Comparison of ENCODE assay signal across 12 mouse cellular contexts in genomic region chr9:51167954-51168353, GRCm38 (mm10). TPM values are rescaled to one million over a fixed set of nuclear protein-coding genes. Genes with fewer than 3 reads are reported as not detected.
DNase-seq lines count a peak whose midpoint lies in the region; ATAC-seq lines count a peak whose summit lies in the region.
"Had no signal": no experiment of that assay in that cellular context is flagged by ENCODE, and none has a peak within 500 bp of the region (broad histone marks: within the 10 kb centered on the region; RNA-seq: fewer than 3 reads in every experiment).

No protein-coding gene starts in this region.

- no peaks in the 10 kb centered on the region for H3K27me3 ChIP-seq in lung, embryonic 16.5 days (ENCODE audit: control insufficient read depth, insufficient read depth, low read depth, low read length)
- H3K27me3 ChIP-seq in stomach, embryonic 16.5 days (ENCODE audit: control insufficient read depth, insufficient read depth, low read length): no peaks in the 10 kb centered on the region

- peak; percentile 76 for ATAC-seq in lung, embryonic 16.5 days (ENCODE audit: low read depth)
- ATAC-seq in stomach, embryonic 16.5 days (ENCODE audit: insufficient read depth, low FRiP score): peak; percentile 78
- ATAC-seq: activated CD4-positive, CD25-positive, alpha-beta regulatory T cell, adult 4 months had no signal

- WGBS in lung, embryonic 16.5 days: 43% methylated on average over 11 of the region's 11 CpGs
- 55% methylated on average over 11 of the region's 11 CpGs for WGBS in stomach, embryonic 16.5 days

- no peaks in the 10 kb centered on the region for H3K9me3 ChIP-seq in lung, embryonic 16.5 days (ENCODE audit: control insufficient read depth, low read length)
- H3K9me3 ChIP-seq in stomach, embryonic 16.5 days (replicated peaks; ENCODE audit: control insufficient read depth, low read length): no peaks in the 10 kb centered on the region

- no peak overlapping the region for H3K4me3 ChIP-seq in lung, embryonic 16.5 days (ENCODE audit: low read length)
- H3K4me3 ChIP-seq in stomach, embryonic 16.5 days (replicated peaks; ENCODE audit: low read length): no peak overlapping the region

- no peak overlapping the region for H3K4me2 ChIP-seq in lung, embryonic 16.5 days (ENCODE audit: low read depth, low read length)
- no peak overlapping the region for H3K4me2 ChIP-seq in stomach, embryonic 16.5 days (ENCODE audit: low read depth, low read length)

- intact Hi-C loops in left cerebral cortex, postnatal 36 days (cut with DNase I): loop anchor here (10.0 kb wide), 1 partner anchor 787 kb away; no protein-coding TSS in a partner anchor

- H3K27ac ChIP-seq in lung, embryonic 16.5 days (ENCODE audit: low read length): peak overlapping the region; percentile 89
- peak overlapping the region; percentile 86 for H3K27ac ChIP-seq in stomach, embryonic 16.5 days (ENCODE audit: low read length)

- no peaks in the 10 kb centered on the region for H3K36me3 ChIP-seq in lung, embryonic 16.5 days (ENCODE audit: control insufficient read depth, insufficient read depth, low read length)
- H3K36me3 ChIP-seq in stomach, embryonic 16.5 days (ENCODE audit: control insufficient read depth, insufficient read depth, low read length): no peaks in the 10 kb centered on the region

- DNase-seq in kidney, postnatal 14 days: peak; percentile 14
- DNase-seq in kidney, adult 8-10 months: no peak
- peak; percentile 6 for DNase-seq in T-cell, adult 2 months (ENCODE audit: low spot score)
- DNase-seq in embryo, embryonic 11 days: no peak
- DNase-seq in left cerebral cortex, postnatal 36 days (ENCODE audit: low spot score in 2 of 2): no peak
- DNase-seq in layer of hippocampus, adult 18-20 months (ENCODE audit: low spot score in 2 of 2): no peak
- DNase-seq: heart, postnatal 14 days; kidney, postnatal 25 days had no signal

- peak overlapping the region; percentile 31 for H3K9ac ChIP-seq in lung, embryonic 16.5 days (ENCODE audit: low read length)
- no peak overlapping the region for H3K9ac ChIP-seq in stomach, embryonic 16.5 days (ENCODE audit: low read length)

- H3K4me1 ChIP-seq in lung, embryonic 16.5 days (replicated peaks; ENCODE audit: control insufficient read depth, insufficient read depth, low read length): peaks cover 11% of the 10 kb centered on the region
- H3K4me1 ChIP-seq in stomach, embryonic 16.5 days (ENCODE audit: control insufficient read depth, insufficient read depth, low read length): 0 out of 2 replicates have a peak, but pooled peaks cover 2% of the 10 kb centered on the region

RNA-seq across cellular contexts. Expression of gene Gm32742, which starts 2.6 kb away (rescaled TPM):
- polyA plus RNA-seq in lung, embryonic 16.5 days (2015; fragmentation: Nextera tagmentation; extraction: Ambion mirVana): 0.08 and 0.13 TPM in 2 replicates
- 0.06 and 0.10 TPM in 2 replicates for polyA plus RNA-seq in stomach, embryonic 16.5 days (2015; fragmentation: Nextera tagmentation; extraction: Ambion mirVana)
- total RNA-seq in left cerebral cortex, postnatal 36 days (2021): under 1 TPM in 1 of 2 experiments, not detected in 1; 0.05 TPM
- total RNA-seq in layer of hippocampus, adult 18-20 months (2021): not detected
- total RNA-seq: gastrocnemius, adult 18-20 months; heart, postnatal 14 days had no signal
- polyA plus RNA-seq: activated CD4-positive, CD25-positive, alpha-beta regulatory T cell, adult 4 months had no signal

RNA-seq across cellular contexts. Expression of gene Pou2af1, which starts 45.6 kb away (rescaled TPM):
- 0.11 TPM in 2 replicates for polyA plus RNA-seq in lung, embryonic 16.5 days (2015; fragmentation: Nextera tagmentation; extraction: Ambion mirVana)
- polyA plus RNA-seq in stomach, embryonic 16.5 days (2015; fragmentation: Nextera tagmentation; extraction: Ambion mirVana): 0.60 and 0.66 TPM in 2 replicates
- total RNA-seq in left cerebral cortex, postnatal 36 days (2021): not detected
- total RNA-seq in layer of hippocampus, adult 18-20 months (2021): under 1 TPM in 1 of 2 experiments, not detected in 1; 0.17 TPM

Comparison
In these comparisons a context has a peak if more than half of its experiments do, and no peak if none do; other contexts are left out.
1. DNase-seq: peak in kidney, postnatal 14 days (single experiment) and T-cell, adult 2 months (single experiment); none in kidney, adult 8-10 months (0 of 2), embryo, embryonic 11 days (single experiment), left cerebral cortex, postnatal 36 days (0 of 2) and layer of hippocampus, adult 18-20 months (0 of 2).